Mouse (Mus musculus) common myeloid progenitor, adult 5-6 weeks (primary cell): Measurements from ENCODE around the gene Yif1b. TPM values are rescaled to one million over a fixed set of nuclear protein-coding genes. Genes with fewer than 3 reads are reported as not detected.
A peak's percentile ranks its signal among the peaks of the same experiment; 100 is the strongest.
"Not testable (repeated sequence)": the region's sequence is repeated elsewhere in the genome, so short reads cannot be mapped to it uniquely, and the experiment has no call there.

Source experiments
- ATAC-seq: replicated peaks from 2 replicates; pipeline ENCODE4 v1.8.0; 2016; ENCODE audit warnings: low read depth, mild to moderate bottlenecking, moderate TSS enrichment, inconsistent platforms; ENCODE audit not compliant: poor library complexity, severe bottlenecking
- total RNA-seq: library from RNA; stranded (forward); fragments of 200-1000, 187-1606 nt; gene quantifications from 2 replicates; pipeline ENCODE4 v1.2.3, GENCODE M21; 2017

Gene Yif1b
- total RNA-seq, 1 experiment from 2014 or later, result 31.3 TPM

GRCm38 (mm10) chr7:29236593-29236992 is 1.5 kb upstream of the Yif1b start:
- ATAC-seq, result no peak

- not testable (repeated sequence) for ATAC-seq
Observed at GRCm38 (mm10) chr7:29237596-29237995, 533 bp upstream of the Yif1b start.

GRCm38 (mm10) chr7:29244732-29245416 is 6.7 kb downstream of the Yif1b start:
- peak; percentile 45; the same call in 1 of the 2 replicates for ATAC-seq

GRCm38 (mm10) chr7:29246015-29246414 is 7.9 kb downstream of the Yif1b start:
- no peak for ATAC-seq

- ATAC-seq, result no peak
Observed at GRCm38 (mm10) chr7:29246619-29247313, 8.6 kb downstream of the Yif1b start.

- peak; percentile 72 for ATAC-seq
Observed at GRCm38 (mm10) chr7:29247314-29247700, 9.2 kb downstream of the Yif1b start.

GRCm38 (mm10) chr7:29247706-29248105 is 9.6 kb downstream of the Yif1b start:
- ATAC-seq, result no peak

GRCm38 (mm10) chr7:29248261-29248841 is 10.2 kb downstream of the Yif1b start, which contains the start of gene 2200002D01Rik:
2200002D01Rik (minus strand) TSS chr7:29248466.
- ATAC-seq, result peak; percentile 34

GRCm38 (mm10) chr7:29251166-29251565 is 13.0 kb downstream of the Yif1b start:
- ATAC-seq, result no peak

- ATAC-seq, result peak; percentile 52; the same call in 1 of the 2 replicates
Observed at GRCm38 (mm10) chr7:29253842-29254241, 15.7 kb downstream of the Yif1b start.

GRCm38 (mm10) chr7:29255875-29256274 is 17.7 kb downstream of the Yif1b start:
- ATAC-seq, result no peak

GRCm38 (mm10) chr7:29257368-29257767 is 19.2 kb downstream of the Yif1b start:
- no peak for ATAC-seq

- ATAC-seq, result no peak
Observed at GRCm38 (mm10) chr7:29259781-29260730, 21.9 kb downstream of the Yif1b start.

- no peak for ATAC-seq
Observed at GRCm38 (mm10) chr7:29262151-29262550, 24.0 kb downstream of the Yif1b start.

GRCm38 (mm10) chr7:29263831-29264230 is 25.7 kb downstream of the Yif1b start:
- no peak for ATAC-seq

GRCm38 (mm10) chr7:29265636-29266035 is 27.5 kb downstream of the Yif1b start:
- ATAC-seq, result no peak

- ATAC-seq, result no peak
Observed at GRCm38 (mm10) chr7:29266931-29267330, 28.8 kb downstream of the Yif1b start.

GRCm38 (mm10) chr7:29270445-29270844 is 32.3 kb downstream of the Yif1b start:
- peak; percentile 32; the same call in 1 of the 2 replicates for ATAC-seq

GRCm38 (mm10) chr7:29271687-29272465 is 33.7 kb downstream of the Yif1b start:
- ATAC-seq, result no peak
